Mouse (Mus musculus) myocyte (in vitro differentiated cells): ENCODE measurements around the gene Pigb. TPM values are rescaled to one million over a fixed set of nuclear protein-coding genes. Genes with fewer than 3 reads are reported as not detected.

Experiments used
- H3K27me3 ChIP-seq: one replicate; pipeline ENCODE4 v1.6.1; 2011; ENCODE audit not compliant: control insufficient read depth, insufficient read depth, insufficient read length
- H3K36me3 ChIP-seq: one replicate; pipeline ENCODE4 v1.6.1; 2011; ENCODE audit not compliant: control insufficient read depth, insufficient read depth
- H3K4me2 ChIP-seq: one replicate; pipeline ENCODE4 v1.6.1; 2011; ENCODE audit warnings: low read depth, control low read depth
- H3K4me3 ChIP-seq: one replicate; pipeline ENCODE4 v1.5.1; 2011; ENCODE audit warnings: mild to moderate bottlenecking, control low read depth, moderate library complexity
- H3K79me2 ChIP-seq: one replicate; pipeline ENCODE4 v1.6.1; 2011; ENCODE audit not compliant: control insufficient read depth, insufficient read depth
- H3ac ChIP-seq: one replicate; pipeline ENCODE4 v1.6.1; 2011; ENCODE audit not compliant: control insufficient read depth, insufficient read length
- CEBPB ChIP-seq: IDR thresholded peaks from 2 replicates; pipeline ENCODE4 v1.6.1; 2011; ENCODE audit warnings: mild to moderate bottlenecking, moderate library complexity; ENCODE audit not compliant: poor library complexity, insufficient read depth, severe bottlenecking
- E2F4 ChIP-seq: IDR thresholded peaks from one replicate; pipeline ENCODE4 v1.6.1; 2011; ENCODE audit warnings: mild to moderate bottlenecking, control low read depth, moderate library complexity; ENCODE audit not compliant: insufficient read depth
- MAX ChIP-seq: IDR thresholded peaks from one replicate; pipeline ENCODE4 v1.6.1; 2011; ENCODE audit warnings: low read depth, mild to moderate bottlenecking, control low read depth
- MYOD1 ChIP-seq, 3 experiments: IDR thresholded peaks; one replicate each; pipeline ENCODE4 v1.6.1; 2011; ENCODE audit warnings: control low read depth in 2 of 3, low read depth in 2 of 3, mild to moderate bottlenecking in 2 of 3, moderate library complexity in 1 of 3; ENCODE audit not compliant: insufficient read length in 2 of 3, control insufficient read depth in 1 of 3
- MYOG ChIP-seq, 3 experiments: IDR thresholded peaks; one replicate each; pipeline ENCODE4 v1.6.1; 2011; ENCODE audit warnings: control low read depth in 2 of 3, low read depth in 2 of 3, mild to moderate bottlenecking in 2 of 3; ENCODE audit not compliant: insufficient read length in 2 of 3, control insufficient read depth in 1 of 3, insufficient read depth in 1 of 3
- POLR2A ChIP-seq: IDR thresholded peaks from one replicate; pipeline ENCODE4 v1.6.1; 2011; ENCODE audit warnings: low read depth, mild to moderate bottlenecking, control low read depth, moderate library complexity; ENCODE audit not compliant: insufficient read length
- POLR2AphosphoS2 ChIP-seq: IDR thresholded peaks from one replicate; pipeline ENCODE4 v1.6.1; 2011; ENCODE audit warnings: low read depth, control low read depth; ENCODE audit not compliant: insufficient read length
- REST ChIP-seq: IDR thresholded peaks from one replicate; pipeline ENCODE4 v1.6.1; 2011; ENCODE audit warnings: mild to moderate bottlenecking, control low read depth, moderate library complexity; ENCODE audit not compliant: insufficient read depth, insufficient read length
- SRF ChIP-seq: IDR thresholded peaks from one replicate; pipeline ENCODE4 v1.6.1; 2011; ENCODE audit warnings: low read depth; ENCODE audit not compliant: control insufficient read depth, insufficient read length
- TCF12 ChIP-seq: IDR thresholded peaks from one replicate; pipeline ENCODE4 v1.6.1; 2011; ENCODE audit warnings: mild to moderate bottlenecking, control low read depth; ENCODE audit not compliant: poor library complexity, insufficient read depth, severe bottlenecking
- TCF3 ChIP-seq: IDR thresholded peaks from one replicate; pipeline ENCODE4 v1.6.1; 2011; ENCODE audit warnings: low read depth, control low read depth; ENCODE audit not compliant: insufficient read length
- USF1 ChIP-seq: IDR thresholded peaks from one replicate; pipeline ENCODE4 v1.6.1; 2011; ENCODE audit warnings: low read depth, mild to moderate bottlenecking, control low read depth, moderate library complexity
- polyA plus RNA-seq: library from polyadenylated mRNA; unstranded; fragments of >200 nt; fragmentation: generic; extraction: Trizol; gene quantifications from one replicate; pipeline ENCODE4 v1.2.1, GENCODE M21; 2012; ENCODE audit warnings: missing spikeins

Gene Pigb
- polyA plus RNA-seq, 1 experiment: 5.3 TPM

GRCm38 (mm10) chr9:72992576-72992975, 47.6 kb downstream of the Pigb start:
- no peak overlapping the region for H3K4me3 ChIP-seq
- no peak for TF ChIP-seq REST
- no peak for TF ChIP-seq TCF3
- TF ChIP-seq USF1: no peak
- TF ChIP-seq MYOD1 (IDR thresholded peaks at IDR 0.05; ENCODE audit: control insufficient read depth in 1 of 3, insufficient read length in 2 of 3, low read depth in 2 of 3): no peak
- TF ChIP-seq MAX: no peak
- TF ChIP-seq POLR2A: no peak
- no peak for TF ChIP-seq MYOG (IDR thresholded peaks at IDR 0.05; ENCODE audit: control insufficient read depth in 1 of 3, insufficient read depth in 1 of 3, insufficient read length in 2 of 3, low read depth in 2 of 3)
- TF ChIP-seq POLR2AphosphoS2: no peak
- TF ChIP-seq SRF: no peak
- TF ChIP-seq E2F4: no peak
- no peak for TF ChIP-seq CEBPB
- TF ChIP-seq TCF12: no peak
- no peaks in the 10 kb centered on the region for H3K27me3 ChIP-seq

GRCm38 (mm10) chr9:72991420-72991819, 48.8 kb downstream of the Pigb start:
- H3K4me2 ChIP-seq: no peak overlapping the region
- H3K4me3 ChIP-seq: no peak overlapping the region
- H3K79me2 ChIP-seq: no peaks in the 10 kb centered on the region
- no peak overlapping the region for H3ac ChIP-seq
- no peaks in the 10 kb centered on the region for H3K36me3 ChIP-seq
- no peaks in the 10 kb centered on the region for H3K27me3 ChIP-seq
- TF ChIP-seq MAX (no peak), CEBPB (no peak), MYOD1 (IDR thresholded peaks at IDR 0.05; ENCODE audit: control insufficient read depth in 1 of 3, insufficient read length in 2 of 3, low read depth in 2 of 3) (no peak), SRF (no peak), REST (no peak), MYOG (IDR thresholded peaks at IDR 0.05; ENCODE audit: control insufficient read depth in 1 of 3, insufficient read depth in 1 of 3, insufficient read length in 2 of 3, low read depth in 2 of 3) (no peak), POLR2A (no peak), USF1 (no peak)

More at GRCm38 (mm10) chr9:72992576-72992975, 47.6 kb downstream of the Pigb start:
- H3ac ChIP-seq: no peak overlapping the region
- H3K4me2 ChIP-seq: no peak overlapping the region
- no peaks in the 10 kb centered on the region for H3K36me3 ChIP-seq
- no peaks in the 10 kb centered on the region for H3K79me2 ChIP-seq

- no peak overlapping the region for H3ac ChIP-seq
- H3K79me2 ChIP-seq: no peaks in the 10 kb centered on the region
- H3K27me3 ChIP-seq: no peaks in the 10 kb centered on the region
- H3K36me3 ChIP-seq: no peaks in the 10 kb centered on the region
- no peak overlapping the region for H3K4me2 ChIP-seq
- TF ChIP-seq POLR2A (no peak), MYOG (IDR thresholded peaks at IDR 0.05; ENCODE audit: control insufficient read depth in 1 of 3, insufficient read depth in 1 of 3, insufficient read length in 2 of 3, low read depth in 2 of 3) (no peak), MYOD1 (IDR thresholded peaks at IDR 0.05; ENCODE audit: control insufficient read depth in 1 of 3, insufficient read length in 2 of 3, low read depth in 2 of 3) (no peak), MAX (no peak), POLR2AphosphoS2 (no peak)
- no peak overlapping the region for H3K4me3 ChIP-seq
These were observed 51.5 kb downstream of the Pigb start for GRCm38 (mm10) chr9:72988706-72989105.

- H3K36me3 ChIP-seq: no peaks in the 10 kb centered on the region
- H3K4me3 ChIP-seq: no peak overlapping the region
- H3K79me2 ChIP-seq: no peaks in the 10 kb centered on the region
- no peak overlapping the region for H3K4me2 ChIP-seq
- H3K27me3 ChIP-seq: no peaks in the 10 kb centered on the region
- no peak overlapping the region for H3ac ChIP-seq
- TF ChIP-seq REST (no peak), E2F4 (no peak), CEBPB (no peak)
These were observed 52.5 kb downstream of the Pigb start for GRCm38 (mm10) chr9:72987703-72988102.

- peak within 1 kb of the TSS; percentile 23 for H3ac ChIP-seq
- H3K4me3 ChIP-seq: peak within 1 kb of the TSS; percentile 38
- H3K27me3 ChIP-seq: no peaks in the 10 kb centered on the region
- no peaks in the 10 kb centered on the region for H3K36me3 ChIP-seq
- no peaks in the 10 kb centered on the region for H3K79me2 ChIP-seq
- peak within 1 kb of the TSS; percentile 95 for H3K4me2 ChIP-seq
- peak; percentile 32 to 84 (median 83) for TF ChIP-seq MYOG (IDR thresholded peaks at IDR 0.05; ENCODE audit: control insufficient read depth in 1 of 3, insufficient read depth in 1 of 3, insufficient read length in 2 of 3, low read depth in 2 of 3)
- no peak for TF ChIP-seq SRF
- TF ChIP-seq TCF12: no peak
- peak; percentile 58 for TF ChIP-seq POLR2A
- TF ChIP-seq MYOD1 (IDR thresholded peaks at IDR 0.05; ENCODE audit: control insufficient read depth in 1 of 3, insufficient read length in 2 of 3, low read depth in 2 of 3): peak in 2 of 3 experiments; percentile 68 to 77
These were observed 54.6 kb downstream of the Pigb start, which contains the start of the genes Ccpg1os and Ccpg1 for GRCm38 (mm10) chr9:72985250-72986220. Gene Ccpg1os, minus strand, starts transcription at chr9:72985382. Gene Ccpg1, plus strand, starts transcription at chr9:72985429.
